Mouse (Mus musculus) heart, adult 2 months (tissue): ENCODE data around the gene Coq8a.

ENCODE experiments used
- CTCF ChIP-seq: fragments of 200-600 bp; IDR thresholded peaks from 2 replicates; pipeline ENCODE4 v1.8.1; 2022; ENCODE audit warnings: antibody characterized with exemption, mild to moderate bottlenecking, moderate library complexity
- POLR2A ChIP-seq: fragments of 200-500 bp; IDR thresholded peaks from 2 replicates; pipeline ENCODE4 v1.6.1; 2011; ENCODE audit warnings: mild to moderate bottlenecking, low read depth, low read length, control low read depth; ENCODE audit not compliant: insufficient read depth

DNA sequence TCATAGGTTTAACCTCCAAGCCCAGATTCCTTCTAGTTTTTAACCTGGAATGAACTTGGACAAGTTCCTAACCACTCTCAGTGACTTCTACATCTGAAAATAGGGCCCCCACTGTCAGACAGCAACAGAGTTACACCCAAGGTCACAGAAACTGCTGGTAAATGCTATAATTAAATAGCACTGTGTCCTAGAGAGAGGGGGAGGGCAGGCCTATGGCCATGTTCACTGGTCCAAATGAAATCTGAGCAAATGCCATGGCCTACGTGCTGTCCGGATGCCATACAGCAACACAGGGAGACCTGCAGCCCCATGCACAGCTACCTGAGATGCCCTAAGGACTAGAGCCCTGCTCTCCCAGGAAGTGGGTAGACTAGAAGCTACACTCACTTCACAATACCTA is 19.6 kb downstream of the Coq8a start:
- TF ChIP-seq POLR2A = no peak
- no peak for TF ChIP-seq CTCF
